Mouse (Mus musculus) megakaryocyte, embryonic 14.5 days (primary cell): ENCODE results near the gene Wbp1l.

Experiments
- FLI1 ChIP-seq: IDR thresholded peaks from 2 replicates; pipeline ENCODE4 v1.6.1; 2012; ENCODE audit warnings: low read length, inconsistent platforms, mixed read lengths
- GATA1 ChIP-seq: IDR thresholded peaks from 3 replicates; pipeline ENCODE4 v1.6.1; 2012; ENCODE audit warnings: mixed read lengths, low read length, inconsistent platforms, borderline replicate concordance

GRCm38 (mm10) chr19:46639496-46639895 lies 40.6 kb downstream of the Wbp1l start:
- TF ChIP-seq GATA1: no peak
- no peak for TF ChIP-seq FLI1
